Mouse (Mus musculus) lung, embryonic 16.5 days (tissue): Measurements from ENCODE around the gene Bri3. TPM values are rescaled to one million over a fixed set of nuclear protein-coding genes. Genes with fewer than 3 reads are reported as not detected.
A peak's percentile ranks its signal among the peaks of the same experiment; 100 is the strongest.

ENCODE experiments used
- ATAC-seq: fragments of 200-750 bp; cut with Nextera tagmentation; 2 replicates; pipeline ENCODE4 v1.8.0; 2017; ENCODE audit warnings: low read depth, mild to moderate bottlenecking, moderate library complexity
- H3K27ac ChIP-seq: fragments of 300-500 bp; sonication (generic); 2 replicates; pipeline ENCODE4 v1.5.1; 2014; ENCODE audit warnings: mild to moderate bottlenecking, control low read depth, low read length
- H3K27me3 ChIP-seq: fragments of 300-500 bp; sonication (generic); 2 replicates; pipeline ENCODE4 v1.6.1; 2014; ENCODE audit warnings: low read depth, low read length, mixed read lengths; ENCODE audit not compliant: control insufficient read depth, insufficient read depth
- H3K36me3 ChIP-seq: fragments of 300-500 bp; sonication (generic); 2 replicates; pipeline ENCODE4 v1.6.1; 2014; ENCODE audit warnings: low read length; ENCODE audit not compliant: control insufficient read depth, insufficient read depth
- H3K4me1 ChIP-seq: fragments of 300-500 bp; sonication (generic); replicated peaks from 2 replicates; pipeline ENCODE4 v1.6.1; 2014; ENCODE audit warnings: low read length, mixed read lengths; ENCODE audit not compliant: control insufficient read depth, insufficient read depth
- H3K4me2 ChIP-seq: fragments of 300-500 bp; sonication (generic); 2 replicates; pipeline ENCODE4 v1.6.1; 2014; ENCODE audit warnings: low read depth, low read length, control low read depth
- H3K4me3 ChIP-seq: fragments of 300-500 bp; sonication (generic); 2 replicates; pipeline ENCODE4 v1.5.1; 2014; ENCODE audit warnings: mild to moderate bottlenecking, low read length, control low read depth
- H3K9ac ChIP-seq: fragments of 300-500 bp; sonication (generic); 2 replicates; pipeline ENCODE4 v1.6.1; 2014; ENCODE audit warnings: low read length, control low read depth
- H3K9me3 ChIP-seq: fragments of 300-500 bp; sonication (generic); 2 replicates; pipeline ENCODE4 v1.6.1; 2016; ENCODE audit warnings: low read length; ENCODE audit not compliant: control insufficient read depth
- WGBS: fragments of 180-500 bp; shearing (Covaris S2); extraction: QIAGEN DNeasy Blood & Tissue Kit; methylation state at CpG from one replicate; pipeline ENCODE4 v1.1.7; 2014; 5-methylcytosine and 5-hydroxymethylcytosine counted together
- polyA plus RNA-seq: library from polyadenylated mRNA; unstranded; fragments of >200 nt; fragmentation: Nextera tagmentation; extraction: Ambion mirVana; gene quantifications from 2 replicates; pipeline ENCODE4 v1.2.1, GENCODE M21; 2015

Gene Bri3
- polyA plus RNA-seq, 1 experiment from 2014 or later = 114 TPM

DNA sequence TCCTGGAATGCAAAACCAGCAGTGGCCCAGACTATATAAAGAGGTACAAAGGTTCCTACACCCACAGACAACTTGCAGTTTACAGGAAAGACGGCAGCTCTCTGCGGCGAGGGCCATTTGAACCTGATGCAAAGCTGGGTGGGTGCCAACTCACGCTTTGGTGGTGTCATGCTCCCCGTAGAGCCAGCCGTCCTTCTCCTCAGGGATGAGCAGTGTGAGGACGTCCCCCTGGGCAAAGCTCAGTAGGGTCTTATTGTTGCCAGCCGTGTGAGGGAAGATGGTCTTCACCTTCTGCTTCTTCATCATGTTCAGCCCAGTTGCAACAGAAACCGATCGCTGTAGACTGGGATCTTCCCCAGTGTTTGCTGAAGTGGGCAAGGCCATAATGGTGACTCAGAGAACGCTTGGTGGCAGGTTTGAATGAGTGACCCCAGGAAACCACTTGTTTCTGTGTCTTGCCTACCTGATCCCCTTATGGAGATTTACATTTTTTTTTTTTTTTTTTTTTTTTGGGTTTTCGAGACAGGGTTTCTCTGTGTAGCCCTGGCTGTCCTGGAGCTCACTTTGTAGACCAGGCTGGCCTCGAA is 34.2 kb downstream of the Bri3 start:
- Histone ChIP-seq H3K27ac (no peak overlapping the region), H3K4me3 (no peak overlapping the region), H3K27me3 (no peaks in the 10 kb centered on the region), H3K4me1 (0 out of 2 replicates have a peak, but pooled peaks cover 4% of the 10 kb centered on the region), H3K36me3 (peaks cover 4% of the 10 kb centered on the region; the same call in 1 of the 2 replicates), H3K9me3 (no peaks in the 10 kb centered on the region), H3K9ac (no peak overlapping the region), H3K4me2 (no peak overlapping the region)
- WGBS = 71% methylated on average over 11 of the region's 13 CpGs
- no peak for ATAC-seq

DNA sequence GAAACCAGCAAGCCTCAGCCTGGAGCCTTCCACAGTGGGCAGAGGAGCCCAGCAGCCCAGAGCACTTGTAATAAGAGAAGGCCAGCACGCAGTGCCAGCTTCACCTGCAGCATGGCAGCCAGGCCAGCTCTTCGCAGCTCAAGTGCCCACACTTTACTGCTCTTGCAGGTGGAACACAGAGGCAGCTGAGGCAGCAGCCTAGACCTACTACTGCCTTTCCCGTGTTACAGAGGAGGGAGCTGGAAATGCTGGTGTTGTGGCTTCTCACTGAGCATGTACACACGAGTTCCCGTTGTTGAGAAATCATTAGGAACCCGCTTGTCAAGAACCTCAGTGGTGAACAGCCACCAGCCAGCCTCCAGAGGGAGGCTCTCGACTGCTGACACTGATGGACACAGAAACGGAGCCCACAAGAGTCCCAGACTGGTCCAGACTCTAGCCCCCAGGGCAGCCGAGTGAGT is 34.9 kb downstream of the Bri3 start:
- H3K4me3 ChIP-seq = no peak overlapping the region
- 58% methylated on average over 9 of the region's 9 CpGs for WGBS
- H3K27me3 ChIP-seq = no peaks in the 10 kb centered on the region
- H3K27ac ChIP-seq = 0 out of 2 replicates have a peak overlapping the region, but pooled peaks have one; percentile 13
- H3K9ac ChIP-seq = no peak overlapping the region
- no peaks in the 10 kb centered on the region for H3K9me3 ChIP-seq
- peaks cover 4% of the 10 kb centered on the region; the same call in 1 of the 2 replicates for H3K36me3 ChIP-seq
- peak; percentile 59 for ATAC-seq
- 0 out of 2 replicates have a peak, but pooled peaks cover 4% of the 10 kb centered on the region for H3K4me1 ChIP-seq
- H3K4me2 ChIP-seq = no peak overlapping the region

DNA sequence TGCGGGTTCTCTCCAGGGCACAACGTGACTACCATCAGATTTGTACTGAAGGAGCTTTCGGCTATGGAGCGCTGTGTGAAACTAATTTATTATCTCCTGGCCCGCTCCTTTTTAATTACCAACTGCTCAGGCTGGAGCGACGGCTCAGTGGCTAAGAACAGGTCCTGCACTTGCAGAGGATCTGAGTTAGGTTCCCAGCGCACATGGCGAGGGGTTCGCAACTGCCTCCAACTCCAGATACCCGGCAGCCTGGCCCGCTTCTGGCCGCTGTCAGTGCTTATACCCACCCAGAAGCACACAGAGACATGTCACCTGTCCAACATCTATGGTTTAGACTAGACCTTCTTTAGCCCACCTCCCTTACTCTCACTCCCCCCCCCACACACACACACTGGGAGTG is 35.7 kb downstream of the Bri3 start:
- Histone ChIP-seq H3K9me3 (no peaks in the 10 kb centered on the region), H3K4me3 (no peak overlapping the region), H3K9ac (no peak overlapping the region), H3K4me1 (0 out of 2 replicates have a peak, but pooled peaks cover under 1% of the 10 kb centered on the region), H3K27me3 (no peaks in the 10 kb centered on the region), H3K27ac (no peak overlapping the region), H3K4me2 (no peak overlapping the region), H3K36me3 (peaks cover 4% of the 10 kb centered on the region; the same call in 1 of the 2 replicates)
- WGBS = 95% methylated on average over 13 of the region's 13 CpGs
- ATAC-seq = no peak

- H3K9me3 ChIP-seq = no peaks in the 10 kb centered on the region
Observed at GRCm38 (mm10) chr5:144282470-144283260, 38.4 kb downstream of the Bri3 start.

DNA sequence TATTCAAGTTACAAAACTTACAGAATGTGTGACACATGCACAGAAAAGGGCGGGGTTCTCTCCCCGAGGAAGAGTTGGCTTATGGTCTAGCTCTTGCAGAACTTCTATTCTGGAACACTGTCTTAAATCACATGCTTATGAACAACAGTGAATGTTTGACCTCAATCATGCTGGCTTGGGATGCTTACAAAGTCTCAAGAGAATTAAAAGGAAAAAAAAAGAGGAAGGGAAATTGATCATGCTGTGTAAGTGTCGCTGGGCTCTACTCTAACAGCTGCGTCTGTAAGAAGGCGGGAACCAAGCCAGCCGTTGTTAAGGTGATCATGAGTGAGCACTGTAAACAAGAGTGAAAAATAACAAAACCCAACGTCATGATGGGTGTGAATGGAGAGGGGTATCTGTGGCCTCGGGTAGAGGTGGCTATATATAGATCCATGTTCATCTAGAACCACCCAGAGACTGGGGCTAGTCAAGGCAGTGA is 39.4 kb downstream of the Bri3 start:
- Histone ChIP-seq H3K27ac (no peak overlapping the region), H3K36me3 (peaks cover 4% of the 10 kb centered on the region; the same call in 1 of the 2 replicates), H3K4me1 (no peaks in the 10 kb centered on the region), H3K4me2 (no peak overlapping the region), H3K4me3 (no peak overlapping the region), H3K9me3 (no peaks in the 10 kb centered on the region), H3K9ac (no peak overlapping the region), H3K27me3 (no peaks in the 10 kb centered on the region)
- ATAC-seq = no peak
- WGBS = 54% methylated on average over 8 of the region's 8 CpGs

More at GRCm38 (mm10) chr5:144282470-144283260, 38.4 kb downstream of the Bri3 start:
- Histone ChIP-seq H3K27ac (no peak overlapping the region), H3K9ac (0 out of 2 replicates have a peak overlapping the region, but pooled peaks have one; percentile 15), H3K4me1 (no peaks in the 10 kb centered on the region), H3K27me3 (no peaks in the 10 kb centered on the region), H3K36me3 (peaks cover 4% of the 10 kb centered on the region; the same call in 1 of the 2 replicates), H3K4me3 (no peak overlapping the region), H3K4me2 (no peak overlapping the region)
- ATAC-seq = no peak
- WGBS = 70% methylated on average over 11 of the region's 11 CpGs

DNA sequence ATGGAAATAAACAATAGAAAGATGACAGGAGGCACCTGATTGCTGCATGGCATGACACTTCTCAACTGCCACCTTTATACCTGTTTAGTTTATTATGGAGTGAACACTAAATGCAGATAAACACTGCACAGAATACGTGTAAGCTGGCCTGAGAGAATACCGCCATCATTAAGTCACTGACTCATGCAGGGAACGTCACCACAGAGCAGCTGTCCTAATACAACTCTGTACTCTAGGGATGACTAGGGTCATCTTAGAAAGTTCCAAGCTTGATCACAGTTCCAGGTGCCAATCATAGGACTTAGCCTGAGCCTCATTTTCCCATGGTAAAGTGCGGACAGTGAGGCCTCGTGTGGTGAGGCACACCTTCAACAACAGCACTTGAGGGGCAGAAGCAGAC is 40.4 kb downstream of the Bri3 start:
- no peaks in the 10 kb centered on the region for H3K27me3 ChIP-seq
- no peak overlapping the region for H3K4me3 ChIP-seq
- H3K36me3 ChIP-seq = peaks cover 4% of the 10 kb centered on the region; the same call in 1 of the 2 replicates
- H3K4me2 ChIP-seq = no peak overlapping the region
- no peaks in the 10 kb centered on the region for H3K9me3 ChIP-seq
- H3K27ac ChIP-seq = no peak overlapping the region
- WGBS = 72% methylated on average over 5 of the region's 5 CpGs
- no peak overlapping the region for H3K9ac ChIP-seq
- no peak for ATAC-seq
- H3K4me1 ChIP-seq = no peaks in the 10 kb centered on the region

DNA sequence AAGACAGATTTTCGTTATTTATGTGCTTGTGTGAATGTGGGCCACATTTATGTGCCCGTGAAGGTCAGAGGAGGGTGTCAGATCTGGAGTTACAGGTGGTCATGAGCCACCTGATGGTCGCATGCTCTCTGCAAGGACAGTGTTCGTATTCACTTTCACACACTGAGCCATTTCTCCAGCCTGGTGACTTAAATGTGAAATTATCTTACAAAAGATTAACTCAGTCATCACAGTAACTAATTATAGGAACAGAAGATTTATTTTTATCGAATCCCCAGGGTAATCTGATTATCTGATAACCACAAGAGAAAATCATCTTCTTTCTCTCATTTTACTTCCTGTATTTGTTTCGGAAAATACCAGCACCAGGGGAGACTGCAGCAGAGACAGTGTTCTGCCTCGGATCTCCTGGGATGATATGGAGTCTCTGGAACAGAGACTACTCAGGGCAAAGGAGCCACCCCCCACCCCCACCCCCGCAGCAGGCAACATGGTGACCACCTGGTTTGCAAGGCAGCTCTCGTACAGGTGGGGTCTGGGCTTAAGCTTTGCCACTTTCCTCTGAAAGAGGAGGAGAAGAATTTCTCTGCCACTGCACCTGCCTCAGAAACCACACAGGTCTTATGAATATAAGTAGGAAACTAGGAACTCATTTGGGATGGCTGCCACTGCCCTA is 42.5 kb downstream of the Bri3 start:
- no peak for ATAC-seq
- H3K27ac ChIP-seq = no peak overlapping the region
- H3K27me3 ChIP-seq = no peaks in the 10 kb centered on the region
- no peak overlapping the region for H3K4me3 ChIP-seq
- H3K4me2 ChIP-seq = no peak overlapping the region
- peaks cover 5% of the 10 kb centered on the region; the same call in 1 of the 2 replicates for H3K4me1 ChIP-seq
- no peaks in the 10 kb centered on the region for H3K36me3 ChIP-seq
- no peaks in the 10 kb centered on the region for H3K9me3 ChIP-seq
- 75% methylated on average over 9 of the region's 9 CpGs for WGBS
- no peak overlapping the region for H3K9ac ChIP-seq

GRCm38 (mm10) chr5:144287267-144287820 is 43.1 kb downstream of the Bri3 start:
- Histone ChIP-seq H3K27ac (no peak overlapping the region), H3K9me3 (no peaks in the 10 kb centered on the region), H3K27me3 (no peaks in the 10 kb centered on the region), H3K4me2 (no peak overlapping the region), H3K4me1 (peaks cover 5% of the 10 kb centered on the region; the same call in 1 of the 2 replicates), H3K4me3 (no peak overlapping the region), H3K9ac (no peak overlapping the region), H3K36me3 (no peaks in the 10 kb centered on the region)
- 71% methylated on average over 3 of the region's 3 CpGs for WGBS
- no peak for ATAC-seq
